Mouse (Mus musculus): Measurements from ENCODE around the gene Urb1.

GRCm38 (mm10) chr16:90850881-90851280, 40.7 kb upstream of the Urb1 start:
- TF ChIP-seq POLR2A (IDR thresholded peaks at IDR 0.05; ENCODE audit: insufficient read depth, low read depth, low read length) = no peak
- no peak for TF ChIP-seq CTCF (IDR thresholded peaks at IDR 0.05)
- no peak for TF ChIP-seq EP300 (IDR thresholded peaks at IDR 0.05; ENCODE audit: insufficient read depth, low read depth, low read length)
